Mouse (Mus musculus) megakaryocyte, embryonic 14.5 days (primary cell): ENCODE results near the gene Camkk2. TPM values are rescaled to one million over a fixed set of nuclear protein-coding genes. Genes with fewer than 3 reads are reported as not detected.

Source experiments
- H3K27me3 ChIP-seq: replicated peaks from 2 replicates; pipeline ENCODE3; 2012; ENCODE audit warnings: inconsistent platforms
- H3K36me3 ChIP-seq: replicated peaks from 2 replicates; pipeline ENCODE3; 2012; ENCODE audit warnings: low read length, inconsistent platforms, mixed read lengths
- H3K4me1 ChIP-seq: 2 replicates; pipeline ENCODE4 v1.6.1; 2012; ENCODE audit warnings: inconsistent platforms
- H3K4me3 ChIP-seq: replicated peaks from 2 replicates; pipeline ENCODE3; 2012; ENCODE audit warnings: moderate library complexity, mild to moderate bottlenecking, inconsistent platforms
- H3K9me3 ChIP-seq: 2 replicates; pipeline ENCODE4 v1.6.1; 2012; ENCODE audit warnings: inconsistent platforms
- FLI1 ChIP-seq: IDR thresholded peaks from 2 replicates; pipeline ENCODE4 v1.6.1; 2012; ENCODE audit warnings: low read length, inconsistent platforms, mixed read lengths
- GATA1 ChIP-seq: IDR thresholded peaks from 3 replicates; pipeline ENCODE4 v1.6.1; 2012; ENCODE audit warnings: mixed read lengths, low read length, inconsistent platforms, borderline replicate concordance
- polyA plus RNA-seq: library from polyadenylated mRNA; stranded (reverse); fragments of >175 nt; gene quantifications from 2 replicates; pipeline ENCODE4 v1.2.3, GENCODE M21; 2012; ENCODE audit warnings: low replicate concordance; ENCODE audit not compliant: insufficient read depth

The Camkk2 gene
- polyA plus RNA-seq, 1 experiment: 17.9 TPM

GRCm38 (mm10) chr5:122687391-122687790, 91.8 kb downstream of the Camkk2 start:
- TF ChIP-seq FLI1 (no peak), GATA1 (no peak)
- no peak overlapping the region for H3K4me3 ChIP-seq
- H3K36me3 ChIP-seq: no peaks in the 10 kb centered on the region
- H3K4me1 ChIP-seq: peaks cover 11% of the 10 kb centered on the region
- H3K27me3 ChIP-seq: peaks cover 4% of the 10 kb centered on the region
- peaks cover 26% of the 10 kb centered on the region for H3K9me3 ChIP-seq

- Histone ChIP-seq H3K27me3 (peaks cover 20% of the 10 kb centered on the region), H3K4me3 (peak overlapping the region; percentile 7), H3K9me3 (peaks cover 26% of the 10 kb centered on the region), H3K4me1 (peaks cover 18% of the 10 kb centered on the region), H3K36me3 (peaks cover 3% of the 10 kb centered on the region)
- TF ChIP-seq FLI1 (no peak), GATA1 (no peak)
Observed at GRCm38 (mm10) chr5:122683926-122684325, 95.3 kb downstream of the Camkk2 start.

DNA sequence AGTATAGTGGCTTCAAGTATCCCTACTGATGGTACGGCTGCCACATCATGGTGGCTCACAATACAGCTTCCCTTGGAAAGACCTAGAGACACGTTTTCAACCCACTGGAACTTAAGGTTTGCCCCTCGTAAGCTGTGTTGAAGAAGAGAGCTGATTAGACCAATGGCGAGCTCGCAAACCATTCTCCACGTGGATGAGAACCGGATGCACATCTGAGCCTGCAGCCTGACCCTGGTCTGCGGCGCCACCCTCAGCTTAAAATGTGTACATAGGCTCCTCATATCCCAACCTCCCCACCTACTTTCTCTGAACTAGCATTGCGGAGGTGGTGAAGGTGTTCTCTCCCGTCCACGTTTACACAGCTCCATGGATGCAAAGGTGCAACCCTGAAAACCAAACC, 97.9 kb downstream of the Camkk2 start:
- Histone ChIP-seq H3K27me3 (peaks cover 26% of the 10 kb centered on the region), H3K9me3 (peaks cover 12% of the 10 kb centered on the region), H3K36me3 (peaks cover 3% of the 10 kb centered on the region), H3K4me3 (no peak overlapping the region), H3K4me1 (peaks cover 24% of the 10 kb centered on the region)
- no peak for TF ChIP-seq FLI1
- TF ChIP-seq GATA1: no peak

Other genes with a start within 250 kb of the Camkk2 start
- gene Ift81, start 164.9 kb downstream of the Camkk2 start, polyA plus RNA-seq: not detected in 2 replicates
- 2.5 TPM in 1 of 2 replicates, not detected in the other for gene P2rx7, start 135.5 kb downstream of the Camkk2 start, polyA plus RNA-seq
- 13.7 TPM in 1 of 2 replicates, not detected in the other for gene P2rx4, start 71.9 kb downstream of the Camkk2 start, polyA plus RNA-seq
- gene Anapc5, start 41.9 kb upstream of the Camkk2 start, polyA plus RNA-seq: 41.2 and 69.4 TPM in 2 replicates
- gene Rnf34, start 70.6 kb upstream of the Camkk2 start, polyA plus RNA-seq: 8.3 TPM in 1 of 2 replicates, not detected in the other
- 19.1 and 24.4 TPM in 2 replicates for gene Kdm2b, start 210.4 kb upstream of the Camkk2 start, polyA plus RNA-seq
- gene Orai1, start 235.7 kb upstream of the Camkk2 start, polyA plus RNA-seq: 111 and 131 TPM in 2 replicates